Mouse (Mus musculus): ENCODE measurements at regions not wholly inside any gene's neighbourhood (a gene's known extent, or its start where the extent isn't known, plus 50 kb on each side); places are given as distances from the start of the nearest gene placed in this dataset.

DNA sequence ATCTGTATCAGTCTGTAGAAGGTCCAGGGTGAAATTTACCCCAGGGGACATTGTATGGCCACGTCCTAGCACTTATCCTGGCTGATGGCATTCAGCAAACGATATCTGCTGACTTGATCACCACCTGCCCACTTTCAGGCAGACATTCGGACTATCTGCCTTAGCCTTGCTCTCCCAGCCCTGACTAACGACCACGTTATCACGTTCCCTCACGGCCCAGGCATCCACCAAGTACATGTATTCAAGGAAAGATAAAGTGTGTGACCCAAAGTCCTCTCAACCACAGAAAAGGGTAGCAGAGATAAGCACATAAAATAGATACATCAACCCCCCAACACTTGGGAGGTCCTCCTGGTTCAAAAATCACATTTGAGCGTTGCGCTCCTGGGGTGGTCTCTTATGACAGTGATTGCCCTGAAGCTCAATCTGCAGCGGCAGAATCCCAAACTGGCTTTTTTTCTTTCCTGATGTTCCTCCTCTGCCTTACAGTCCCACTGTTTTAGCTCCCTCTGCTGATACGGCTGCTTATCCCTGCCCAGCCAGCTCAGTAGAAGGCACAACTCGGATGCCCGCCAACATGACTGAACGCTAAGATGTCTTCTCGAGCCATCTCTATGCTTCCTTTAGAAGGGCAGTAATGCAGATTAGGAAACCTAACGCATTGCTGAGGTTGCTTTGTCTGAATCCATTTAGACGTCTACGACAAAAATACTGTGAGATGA lies 235.7 kb upstream of the Fat1 start:
- TF ChIP-seq POLR2A (IDR thresholded peaks at IDR 0.05; ENCODE audit: borderline replicate concordance, extremely low read depth, insufficient read depth, insufficient read length, poor library complexity, severe bottlenecking): no peak
- TF ChIP-seq CTCF (IDR thresholded peaks at IDR 0.05; ENCODE audit: borderline replicate concordance, extremely low read depth, insufficient read depth, insufficient read length): no peak

Data from brain, embryonic 14.5 days (tissue).